Mouse (Mus musculus) liver, embryonic 14.5 days (tissue): ENCODE results near the gene Lss.

Experiments used
- CTCF ChIP-seq: IDR thresholded peaks from 2 replicates; pipeline ENCODE4 v1.5.1; 2016; ENCODE audit warnings: antibody characterized with exemption, low read depth, control low read depth
- EP300 ChIP-seq: IDR thresholded peaks from 2 replicates; pipeline ENCODE4 v1.6.1; 2016; ENCODE audit warnings: antibody characterized with exemption, low read depth

DNA sequence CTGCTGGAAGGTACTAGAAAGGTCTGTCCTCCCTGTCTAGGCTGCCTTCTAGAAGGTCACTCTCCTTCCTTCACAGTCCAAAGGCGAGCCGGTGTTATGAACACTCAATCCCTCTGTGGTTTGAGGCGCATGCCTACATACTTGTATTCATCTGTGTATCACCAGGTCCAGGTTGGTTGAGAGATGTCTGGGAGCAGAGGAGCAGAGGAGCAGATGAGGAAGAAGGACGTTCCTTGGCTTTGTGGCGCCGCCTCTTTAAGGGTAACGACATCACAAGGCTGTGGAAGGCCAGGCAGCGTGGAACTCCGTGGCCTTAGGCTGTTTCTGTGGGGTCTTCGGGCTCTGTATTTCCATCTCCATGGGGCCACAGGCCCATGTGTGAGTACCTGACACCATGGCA lies 30.6 kb downstream of the Lss start, which contains the start of gene Spatc1l:
- TF ChIP-seq EP300 (no peak), CTCF (no peak)
